Mouse (Mus musculus) urinary bladder, postnatal 25 days (tissue): ENCODE measurements around the gene Tbc1d8b.
"Not testable (repeated sequence)": the region's sequence is repeated elsewhere in the genome, so short reads cannot be mapped to it uniquely, and the experiment has no call there.

Experiments
- DNase-seq: peaks from one replicate; pipeline ENCODE4 v3.0.0; 2022; ENCODE audit warnings: low spot score

Gene Tbc1d8b

DNA sequence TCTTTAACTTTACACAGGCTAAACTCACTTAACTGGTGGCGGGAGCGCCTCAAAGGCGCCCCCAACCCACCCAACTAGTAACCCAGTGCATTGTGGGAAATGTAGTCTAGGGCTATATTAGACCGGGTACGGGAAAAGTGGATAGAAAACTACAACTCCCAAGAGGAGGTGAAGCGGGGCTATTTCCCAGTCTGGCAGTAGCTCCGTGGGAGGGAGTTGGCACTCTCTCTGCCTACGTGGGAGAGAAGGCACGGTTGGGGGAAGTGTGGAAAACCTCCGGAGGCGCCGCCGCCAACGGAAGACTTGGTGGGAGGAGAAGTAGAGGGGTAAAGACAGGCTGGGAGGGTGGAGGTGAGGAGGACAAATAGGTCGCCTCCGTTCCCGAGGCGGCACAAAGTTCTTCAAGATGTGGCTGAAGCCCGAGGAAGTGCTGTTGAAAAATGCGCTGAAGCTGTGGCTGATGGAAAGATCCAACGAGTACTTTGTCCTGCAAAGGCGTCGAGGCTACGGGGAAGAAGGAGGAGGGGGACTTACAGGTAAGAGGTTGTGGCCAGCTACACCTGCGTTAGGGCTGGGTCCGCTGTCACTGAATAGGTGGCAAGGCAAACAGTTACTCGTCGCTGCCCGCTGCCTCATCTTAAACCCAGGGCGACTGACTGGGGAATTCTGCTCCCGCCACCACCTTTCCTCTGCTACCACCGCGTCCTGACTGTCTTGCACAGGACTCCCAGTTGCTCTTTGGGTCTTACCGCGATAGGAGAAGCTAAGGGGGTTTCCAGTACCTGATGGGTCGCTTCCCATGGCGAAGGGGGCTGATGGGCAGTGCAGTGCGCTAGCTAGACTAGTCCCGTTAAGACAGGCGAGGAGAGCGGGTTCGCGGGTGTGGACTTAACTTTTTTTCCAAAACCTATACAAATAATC is at the start of gene Tbc1d8b:
Gene Tbc1d8b (plus strand): TSS at position 222 of the 921 bp plus-strand sequence.
- DNase-seq: peak; percentile 46

DNA sequence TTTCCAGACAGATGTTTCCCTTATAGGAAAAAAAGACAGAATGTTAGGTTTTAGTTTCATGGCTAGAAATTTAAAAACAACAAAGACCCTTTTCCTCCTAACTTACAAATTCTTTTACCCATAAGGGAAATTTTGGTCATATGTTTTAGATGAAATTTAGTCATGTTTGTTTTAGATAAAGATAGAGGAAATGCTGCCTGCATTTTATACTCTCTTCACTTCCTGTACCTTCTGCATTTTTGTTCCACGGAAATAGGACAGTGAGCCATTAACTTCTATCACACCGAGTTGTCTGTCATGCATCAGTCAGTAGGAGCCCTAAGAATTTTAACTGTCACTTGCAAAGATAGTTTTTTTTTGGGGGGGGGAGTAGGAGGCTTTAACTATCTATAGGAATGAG is 45.1 kb upstream of the Tbc1d8b start:
- DNase-seq: no peak

- no peak for DNase-seq
These were observed 44.4 kb upstream of the Tbc1d8b start for GRCm38 (mm10) chrX:139640418-139640817.

DNA sequence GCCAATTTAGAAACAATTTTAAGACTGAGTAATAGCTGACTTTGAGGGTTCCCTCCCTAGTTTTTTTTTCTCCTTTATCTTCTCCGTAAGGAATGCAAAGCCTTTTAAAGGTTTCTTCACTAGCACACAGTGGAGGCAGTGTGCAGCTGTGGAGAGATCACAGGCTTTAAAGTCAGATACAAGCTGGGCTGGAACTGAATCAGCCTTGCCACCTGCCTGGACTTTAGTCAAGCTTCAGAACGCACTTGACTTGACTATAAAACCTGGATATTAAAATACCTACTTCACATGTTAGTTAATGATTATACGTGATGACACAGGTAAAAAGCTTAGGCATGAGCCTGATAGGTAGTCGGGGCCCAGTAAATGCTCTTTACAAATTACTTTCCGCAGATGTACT is 32.6 kb upstream of the Tbc1d8b start:
- no peak for DNase-seq

DNA sequence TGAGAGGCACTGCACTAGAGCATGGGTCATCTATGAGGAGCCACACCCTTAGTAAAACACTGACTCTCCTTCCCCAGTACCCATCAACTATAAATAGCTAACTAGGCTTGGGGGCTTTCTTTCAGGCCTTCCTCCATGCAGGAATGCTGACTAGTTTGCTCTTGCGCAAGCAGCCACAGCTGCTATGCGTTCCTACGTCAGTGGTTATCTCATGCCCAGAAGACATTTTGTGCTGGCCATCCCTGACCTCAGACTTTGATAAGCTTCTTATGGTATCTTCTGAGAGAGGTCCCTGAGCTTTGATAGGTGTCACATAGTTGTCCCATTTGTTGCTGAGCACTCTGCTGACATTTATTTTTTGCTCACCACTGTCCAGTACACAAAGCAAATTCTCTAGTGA is 31.5 kb upstream of the Tbc1d8b start:
- no peak for DNase-seq

DNA sequence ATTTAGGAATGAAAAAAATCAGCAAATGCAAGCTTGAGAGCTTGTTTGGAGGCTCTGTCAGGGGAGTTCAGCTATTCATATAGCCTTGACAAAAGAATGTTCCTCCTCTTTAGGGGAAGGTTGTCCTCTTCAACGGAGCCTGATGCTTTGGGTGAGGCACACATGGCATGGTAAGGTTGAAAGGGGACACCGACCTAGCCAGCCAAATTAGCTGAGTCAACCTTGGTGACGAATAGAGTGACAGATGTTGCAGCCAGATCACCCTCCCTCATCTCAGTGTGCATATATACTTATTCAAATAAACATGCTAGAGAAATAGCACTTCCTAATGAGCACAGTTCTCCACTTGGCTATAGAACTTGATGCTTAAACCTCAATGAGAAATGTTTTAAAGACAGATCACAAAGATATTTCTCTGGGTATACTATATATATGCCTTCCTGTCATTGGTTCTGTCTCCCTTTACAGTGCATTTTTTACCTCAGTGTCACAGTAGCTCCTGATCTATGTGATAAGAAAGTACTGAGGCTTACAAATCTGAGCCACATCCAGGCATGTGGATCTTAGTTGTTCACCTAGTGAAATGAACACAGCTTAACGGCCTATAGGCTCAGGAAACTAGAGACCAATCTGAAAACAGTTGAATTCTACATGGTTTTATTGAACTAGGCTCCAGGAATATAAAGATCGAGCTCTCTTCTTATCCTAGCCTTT is 30.3 kb upstream of the Tbc1d8b start:
- DNase-seq: no peak

- no peak for DNase-seq
These were observed 22.7 kb upstream of the Tbc1d8b start for GRCm38 (mm10) chrX:139662111-139662510.

GRCm38 (mm10) chrX:139665829-139666228 is 19.0 kb upstream of the Tbc1d8b start:
- DNase-seq: no peak

- no peak for DNase-seq
These were observed 404 bp upstream of the Tbc1d8b start for GRCm38 (mm10) chrX:139684410-139684774.

DNA sequence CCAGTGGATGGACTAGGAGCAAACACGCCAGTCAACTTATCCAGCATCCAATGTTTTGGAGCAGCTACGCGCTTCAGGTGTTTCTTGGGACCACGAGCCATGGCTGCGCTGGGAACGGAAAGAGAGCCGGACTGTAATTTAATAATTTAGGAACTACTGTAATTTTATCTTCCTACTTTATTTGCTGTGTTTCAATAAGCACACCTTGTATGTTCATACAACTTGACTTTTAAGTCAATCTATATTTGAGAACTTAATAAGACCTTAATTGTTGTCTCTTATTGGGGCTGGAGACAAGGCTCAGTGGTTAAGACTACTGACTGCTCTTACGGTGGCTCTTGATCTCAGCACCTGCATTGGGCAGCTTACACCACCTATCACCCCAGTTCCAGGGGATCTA is 29.6 kb downstream of the Tbc1d8b start, which contains the start of gene Gm15013:
Gene Gm15013 (minus strand): TSS at position 101 of the 400 bp plus-strand sequence.
- DNase-seq: no peak

DNA sequence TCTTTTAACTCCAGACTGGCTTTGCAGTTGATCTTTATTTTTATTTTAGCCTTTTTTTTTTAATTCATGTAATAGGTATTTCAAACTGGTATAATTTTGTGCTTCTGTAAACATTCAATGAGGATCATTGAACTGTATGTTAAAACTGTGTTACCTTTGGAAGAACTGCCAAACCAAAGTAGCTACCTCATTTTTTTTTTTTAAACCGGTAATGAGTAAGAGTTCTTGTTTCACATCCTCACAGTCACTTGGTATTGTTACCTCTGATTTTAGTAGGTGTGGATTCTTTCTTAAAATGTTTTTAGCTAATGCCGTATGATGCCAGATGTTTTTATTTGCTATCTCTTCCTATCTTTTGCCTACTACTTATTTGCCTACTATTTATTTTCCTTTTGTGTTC is 37.6 kb downstream of the Tbc1d8b start:
- no peak for DNase-seq

DNA sequence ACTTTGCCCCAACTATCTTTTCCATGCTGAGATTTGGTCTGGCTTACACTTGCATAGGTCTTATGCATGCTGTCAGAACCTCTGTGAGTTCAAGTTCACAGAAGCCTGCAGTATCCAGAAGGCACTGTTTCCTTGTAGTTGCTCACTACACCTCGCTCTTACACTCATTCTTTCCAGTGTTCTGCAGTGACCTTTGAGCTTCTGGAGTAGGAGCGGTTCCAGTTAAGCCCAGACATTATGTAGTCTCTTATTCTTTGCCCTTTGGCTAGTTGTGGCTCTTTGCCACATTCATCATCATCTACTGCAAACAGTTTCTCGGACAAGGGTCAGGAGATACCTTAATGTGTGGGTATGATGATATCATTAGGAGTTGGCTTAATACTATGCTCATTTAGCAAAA is 45.7 kb downstream of the Tbc1d8b start:
- DNase-seq: no peak

- no peak for DNase-seq
These were observed 52.3 kb downstream of the Tbc1d8b start for GRCm38 (mm10) chrX:139737066-139737465.

DNA sequence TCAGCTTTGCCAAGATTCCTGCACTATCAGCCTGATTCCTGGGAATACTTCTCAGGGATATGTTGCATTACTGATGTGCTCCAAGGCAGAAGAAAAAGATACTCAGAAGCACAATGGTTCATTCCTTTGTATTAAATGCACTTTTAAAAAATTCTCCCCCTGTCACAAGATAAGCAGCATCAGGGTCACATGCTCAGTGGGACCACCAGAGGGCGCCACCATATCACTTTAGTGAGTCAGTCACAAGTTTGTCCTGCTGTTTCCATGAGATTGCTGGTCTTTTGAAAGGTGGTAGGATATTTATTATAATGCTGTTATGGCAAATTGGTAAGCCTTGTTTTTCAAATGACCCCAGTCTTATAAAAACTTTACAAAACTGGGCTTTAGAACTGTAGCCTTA is 67.1 kb downstream of the Tbc1d8b start:
- peak; percentile 34 for DNase-seq

DNA sequence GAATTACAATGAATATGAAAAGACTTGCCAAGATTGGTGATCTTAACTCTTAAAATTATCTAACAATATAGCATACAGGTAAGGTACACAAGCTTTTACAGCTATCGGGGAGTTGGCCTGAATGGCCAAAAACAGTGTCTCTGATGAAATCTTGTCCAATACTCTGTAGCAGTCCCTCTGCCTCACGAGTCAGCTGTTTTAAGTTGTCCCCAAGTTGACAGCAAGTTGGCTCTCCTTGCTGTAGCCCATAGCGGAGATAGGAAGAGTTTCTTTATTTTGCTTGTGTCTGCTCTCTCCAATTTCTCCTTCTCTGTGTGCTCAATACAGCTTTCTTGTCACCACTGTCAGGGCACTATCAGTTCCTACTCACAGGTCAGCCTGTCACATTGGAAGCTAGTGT is 73.8 kb downstream of the Tbc1d8b start:
- DNase-seq: not testable (repeated sequence)

- DNase-seq: no peak
These were observed 77.8 kb downstream of the Tbc1d8b start for GRCm38 (mm10) chrX:139762546-139762945.

- DNase-seq: no peak
These were observed 85.3 kb downstream of the Tbc1d8b start for GRCm38 (mm10) chrX:139769975-139770637.

GRCm38 (mm10) chrX:139774309-139775083 is 89.7 kb downstream of the Tbc1d8b start:
- DNase-seq: peak; percentile 37

DNA sequence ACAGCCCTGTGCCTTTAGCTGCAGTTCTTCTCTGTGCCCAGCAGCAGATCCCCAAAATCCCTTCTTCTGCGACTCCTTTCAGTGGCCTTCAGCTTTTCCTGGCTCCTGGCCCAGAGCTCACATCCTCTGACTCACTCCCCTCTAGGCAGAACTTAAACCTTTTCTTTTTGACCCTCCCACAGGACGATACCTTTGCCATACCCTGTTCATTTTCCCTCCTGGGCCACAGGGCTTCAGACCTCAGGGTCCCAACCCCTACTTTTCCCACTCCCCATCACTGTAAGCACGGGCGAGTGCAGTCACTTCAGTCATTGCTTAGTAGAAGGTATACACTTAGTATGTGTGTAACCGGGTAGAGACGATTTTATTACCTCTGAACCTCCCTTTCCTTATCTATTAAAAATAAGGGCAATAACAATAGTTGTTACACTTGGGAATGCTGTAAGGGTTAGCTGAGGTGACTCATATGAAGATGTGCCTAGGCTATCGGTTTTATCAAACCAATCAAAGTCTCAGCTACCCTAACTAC is 90.4 kb downstream of the Tbc1d8b start:
- no peak for DNase-seq

DNA sequence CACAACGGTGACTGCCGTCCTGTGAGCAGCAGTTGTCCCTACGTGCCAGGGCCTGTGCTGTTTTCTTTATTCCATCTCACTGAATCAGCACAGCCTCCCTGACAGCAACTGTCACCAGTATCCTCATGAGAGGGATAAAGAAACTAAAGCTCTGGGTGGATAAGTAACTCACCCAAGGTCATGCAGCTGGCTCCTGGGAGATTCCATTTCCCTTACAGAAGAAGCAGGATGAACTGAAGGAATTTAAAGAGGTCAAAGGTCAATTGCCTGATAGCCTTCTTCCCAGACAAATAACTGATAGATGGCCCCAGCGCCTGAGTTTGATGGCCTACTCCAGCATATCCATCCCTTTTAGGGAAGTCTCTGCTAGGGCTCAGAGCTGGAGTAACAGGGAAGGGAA is 92.6 kb downstream of the Tbc1d8b start:
- DNase-seq: no peak

GRCm38 (mm10) chrX:139778886-139779285 is 94.1 kb downstream of the Tbc1d8b start:
- DNase-seq: no peak

DNA sequence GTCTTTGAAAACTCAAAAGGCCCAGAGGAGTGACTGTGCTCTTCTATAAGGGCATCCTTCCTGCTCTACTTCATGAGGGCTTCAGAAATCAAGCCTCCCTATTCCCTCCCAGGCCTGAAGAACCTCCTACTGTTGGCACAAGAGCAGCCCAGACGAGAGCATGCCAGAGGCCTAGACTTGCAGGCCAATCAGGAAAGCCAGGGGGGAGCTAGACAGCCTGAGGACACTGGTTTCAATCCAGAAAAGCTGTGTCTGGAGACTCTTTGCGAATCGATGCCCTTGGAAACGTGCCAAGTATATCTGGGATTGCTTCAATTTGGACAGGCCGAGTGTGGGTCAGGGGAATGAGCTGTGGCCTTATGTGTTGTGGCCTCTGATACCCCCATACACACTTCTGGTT is 94.6 kb downstream of the Tbc1d8b start:
- no peak for DNase-seq
